Mouse (Mus musculus) liver, embryonic 14.5 days (tissue): ENCODE measurements around the gene Tnn. TPM values are rescaled to one million over a fixed set of nuclear protein-coding genes. Genes with fewer than 3 reads are reported as not detected.

Experiments used
- ATAC-seq: fragments of 200-750 bp; cut with Nextera tagmentation; 2 replicates; pipeline ENCODE4 v1.8.0; 2017; ENCODE audit warnings: moderate number of reproducible peaks, mild to moderate bottlenecking, moderate library complexity; ENCODE audit not compliant: insufficient read depth
- DNase-seq, 3 experiments: peaks; one replicate each; pipeline ENCODE4 v3.0.0-alpha.2; 2012 to 2013; ENCODE audit warnings: low read depth in 3 of 3, low spot score in 3 of 3
- H3K27ac ChIP-seq: fragments of 300-500 bp; sonication (generic); 2 replicates; pipeline ENCODE4 v1.5.1; 2014; ENCODE audit warnings: moderate library complexity, mild to moderate bottlenecking, control low read depth, inconsistent platforms
- H3K27me3 ChIP-seq: fragments of 300-500 bp; sonication (generic); 2 replicates; pipeline ENCODE4 v1.6.1; 2014; ENCODE audit warnings: mild to moderate bottlenecking, low read length, moderate library complexity; ENCODE audit not compliant: control insufficient read depth, insufficient read depth
- H3K36me3 ChIP-seq: fragments of 300-500 bp; sonication (generic); replicated peaks from 2 replicates; pipeline ENCODE4 v1.6.1; 2014; ENCODE audit warnings: low read depth; ENCODE audit not compliant: control insufficient read depth, insufficient read depth
- H3K4me1 ChIP-seq, 2 experiments: fragments of 200-500 bp in 1 of 2; fragments of 300-500 bp in 1 of 2; sonication (generic) in 1 of 2; replicated peaks; 2 replicates each; pipeline ENCODE4 v1.6.1; 2012 to 2014; ENCODE audit warnings: antibody characterized with exemption in 1 of 2, inconsistent platforms in 1 of 2, low read length in 1 of 2; ENCODE audit not compliant: control insufficient read depth in 2 of 2, insufficient read depth in 2 of 2
- H3K4me2 ChIP-seq: fragments of 300-500 bp; sonication (generic); 2 replicates; pipeline ENCODE4 v1.6.1; 2014; ENCODE audit warnings: low read depth, mild to moderate bottlenecking, control low read depth, moderate library complexity
- H3K4me3 ChIP-seq, 2 experiments: fragments of 200-500 bp in 1 of 2; fragments of 300-500 bp in 1 of 2; sonication (generic) in 1 of 2; 2 replicates each; pipeline ENCODE4 v1.5.1; 2012 to 2014; ENCODE audit warnings: low read depth in 2 of 2, low read length in 2 of 2, mild to moderate bottlenecking in 2 of 2, control low read depth in 1 of 2, inconsistent platforms in 1 of 2, moderate library complexity in 1 of 2; ENCODE audit not compliant: insufficient read depth in 1 of 2
- H3K9ac ChIP-seq: fragments of 300-500 bp; sonication (generic); replicated peaks from 2 replicates; pipeline ENCODE4 v1.6.1; 2014; ENCODE audit warnings: mild to moderate bottlenecking, control low read depth, moderate library complexity
- H3K9me3 ChIP-seq: fragments of 300-500 bp; sonication (generic); 2 replicates; pipeline ENCODE4 v1.6.1; 2016; ENCODE audit warnings: low read length, mixed read lengths; ENCODE audit not compliant: control insufficient read depth
- CTCF ChIP-seq: IDR thresholded peaks from 2 replicates; pipeline ENCODE4 v1.5.1; 2016; ENCODE audit warnings: antibody characterized with exemption, low read depth, control low read depth
- EP300 ChIP-seq: IDR thresholded peaks from 2 replicates; pipeline ENCODE4 v1.6.1; 2016; ENCODE audit warnings: antibody characterized with exemption, low read depth
- WGBS: fragments of 180-500 bp; shearing (Covaris S2); extraction: QIAGEN DNeasy Blood & Tissue Kit; methylation state at CpG from one replicate; pipeline ENCODE4 v1.1.7; 2014; ENCODE audit not compliant: insufficient replicate concordance; 5-methylcytosine and 5-hydroxymethylcytosine counted together
- polyA plus RNA-seq, 2 experiments: library from polyadenylated mRNA; depleted of rRNA in 1 of 2; stranded (reverse) in 1 of 2; unstranded in 1 of 2; fragments of >200 nt; fragmentation: Nextera tagmentation in 1 of 2; extraction: Ambion mirVana in 1 of 2; gene quantifications; 2 replicates each; pipeline versions ENCODE4 v1.2.1 to v1.2.3; 2012 to 2014

Gene Tnn
- polyA plus RNA-seq (2012; rRNA removed) = 0.01 TPM in 2 replicates
- not detected in 2 replicates for polyA plus RNA-seq (2014; fragmentation: Nextera tagmentation; extraction: Ambion mirVana)

- DNase-seq (no peak), ATAC-seq (no peak)
- Histone ChIP-seq H3K9me3 (no peaks in the 10 kb centered on the region), H3K4me3 (no peak within 1 kb of the TSS), H3K27ac (no peak within 1 kb of the TSS), H3K9ac (no peak within 1 kb of the TSS), H3K4me1 (no peaks in the 10 kb centered on the region), H3K27me3 (no peaks in the 10 kb centered on the region), H3K4me2 (no peak within 1 kb of the TSS), H3K36me3 (no peaks in the 10 kb centered on the region)
- WGBS = 53% methylated on average over 8 of the region's 8 CpGs
- TF ChIP-seq EP300 = no peak
- no peak for TF ChIP-seq CTCF
These were observed at the start of gene Tnn for GRCm38 (mm10) chr1:160153480-160153879. Gene Tnn, minus strand, starts transcription at chr1:160153580.

- Histone ChIP-seq H3K4me1 (peaks cover 10 to 11% of the 10 kb centered on the region in 2 experiments), H3K36me3 (peaks cover 19% of the 10 kb centered on the region), H3K9me3 (no peaks in the 10 kb centered on the region), H3K27ac (peak overlapping the region; percentile 61), H3K27me3 (no peaks in the 10 kb centered on the region), H3K9ac (peak overlapping the region; percentile 68), H3K4me2 (peak overlapping the region; percentile 72), H3K4me3 (peak overlapping the region; percentile 88 to 95)
- TF ChIP-seq CTCF (no peak), EP300 (no peak)
- ATAC-seq (peak; percentile 42), DNase-seq (no peak)
- WGBS = under 1% methylated on average over 13 of the region's 13 CpGs
These were observed 41.9 kb upstream of the Tnn start for GRCm38 (mm10) chr1:160195337-160195663.

GRCm38 (mm10) chr1:160194529-160195336, 41.4 kb upstream of the Tnn start, which contains the start of gene Mrps14:
Gene Mrps14, plus strand, starts transcription at chr1:160195215.
- DNase-seq (peak; percentile 97 to 100 (median 98)), ATAC-seq (peak; percentile 100)
- no peaks in the 10 kb centered on the region for H3K9me3 ChIP-seq
- peak within 1 kb of the TSS; percentile 68 for H3K9ac ChIP-seq
- peak within 1 kb of the TSS; percentile 72 for H3K4me2 ChIP-seq
- 7% methylated on average over 31 of the region's 31 CpGs for WGBS
- H3K27ac ChIP-seq = peak within 1 kb of the TSS; percentile 61
- H3K36me3 ChIP-seq = peaks cover 15% of the 10 kb centered on the region
- H3K4me3 ChIP-seq = peak within 1 kb of the TSS; percentile 88 to 95
- TF ChIP-seq EP300 (peak; percentile 41; the same call in 1 of the 2 replicates), CTCF (peak; percentile 97)
- no peaks in the 10 kb centered on the region for H3K27me3 ChIP-seq
- peaks cover 10 to 11% of the 10 kb centered on the region in 2 experiments for H3K4me1 ChIP-seq

- no peak for DNase-seq
- TF ChIP-seq EP300 (no peak), CTCF (peak; percentile 47)
- no peak for ATAC-seq
- Histone ChIP-seq H3K9me3 (no peaks in the 10 kb centered on the region), H3K4me2 (no peak overlapping the region), H3K27ac (no peak overlapping the region), H3K4me1 (no peaks in the 10 kb centered on the region), H3K4me3 (no peak overlapping the region), H3K9ac (no peak overlapping the region), H3K27me3 (no peaks in the 10 kb centered on the region), H3K36me3 (no peaks in the 10 kb centered on the region)
- 22% methylated on average over 5 of the region's 5 CpGs for WGBS
These were observed 31.1 kb upstream of the Tnn start for GRCm38 (mm10) chr1:160184506-160184905.

- DNase-seq (no peak), ATAC-seq (no peak)
- Histone ChIP-seq H3K27ac (no peak overlapping the region), H3K4me1 (no peaks in the 10 kb centered on the region), H3K9ac (no peak overlapping the region), H3K9me3 (no peaks in the 10 kb centered on the region), H3K4me2 (no peak overlapping the region), H3K4me3 (no peak overlapping the region), H3K27me3 (no peaks in the 10 kb centered on the region), H3K36me3 (no peaks in the 10 kb centered on the region)
- TF ChIP-seq CTCF (no peak), EP300 (no peak)
- 39% methylated on average over 4 of the region's 4 CpGs for WGBS
These were observed 27.8 kb upstream of the Tnn start for GRCm38 (mm10) chr1:160181216-160181615.
